Mouse (Mus musculus) heart, postnatal 25 days (tissue): Measurements from ENCODE around the gene C1ra. TPM values are rescaled to one million over a fixed set of nuclear protein-coding genes. Genes with fewer than 3 reads are reported as not detected.
"Not testable (repeated sequence)": the region's sequence is repeated elsewhere in the genome, so short reads cannot be mapped to it uniquely, and the experiment has no call there.

Experiments
- DNase-seq: peaks from one replicate; pipeline ENCODE4 v3.0.0; 2022; ENCODE audit warnings: low spot score
- intact Hi-C: fragments of 180-260 bp; cut with DNase I; formaldehyde crosslinking; loops from one replicate; pipeline ENCODE4 v1.15.1; 2025
- total RNA-seq, 2 experiments: library from RNA; stranded (reverse); gene quantifications; 2 replicates each; pipeline ENCODE4 v1.2.3; 2021

The C1ra gene
- total RNA-seq, 2 experiments from 2014 or later, result 10.7 to 11.6 TPM

DNA sequence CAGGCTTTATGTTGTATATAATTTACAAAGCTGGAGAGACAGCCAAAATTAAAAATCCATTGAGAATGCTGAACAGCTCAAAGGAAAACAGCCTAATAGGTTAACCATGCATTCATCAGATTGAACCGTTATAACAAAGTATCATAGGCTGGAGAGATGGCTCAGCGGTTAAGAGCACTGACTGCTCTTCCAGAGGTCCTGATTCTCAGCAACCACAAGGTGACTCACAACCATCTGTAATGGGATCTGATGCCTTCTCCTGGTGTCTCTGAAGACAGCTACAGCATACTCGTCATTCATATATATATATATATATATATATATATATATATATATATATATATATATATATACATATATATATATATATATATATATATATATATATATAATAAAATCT, 28.4 kb upstream of the C1ra start:
- intact Hi-C loops, result loop anchor here (5.0 kb wide), 1 partner anchor 67 kb away; the partner anchor contains the start of gene Pex5
- not testable (repeated sequence) for DNase-seq

- no peak for DNase-seq
- intact Hi-C loops, result loop anchor here (5.0 kb wide), 1 partner anchor 68 kb away; the partner anchor contains the start of gene Pex5
These were observed 27.4 kb upstream of the C1ra start for GRCm38 (mm10) chr6:124484851-124485250.

DNA sequence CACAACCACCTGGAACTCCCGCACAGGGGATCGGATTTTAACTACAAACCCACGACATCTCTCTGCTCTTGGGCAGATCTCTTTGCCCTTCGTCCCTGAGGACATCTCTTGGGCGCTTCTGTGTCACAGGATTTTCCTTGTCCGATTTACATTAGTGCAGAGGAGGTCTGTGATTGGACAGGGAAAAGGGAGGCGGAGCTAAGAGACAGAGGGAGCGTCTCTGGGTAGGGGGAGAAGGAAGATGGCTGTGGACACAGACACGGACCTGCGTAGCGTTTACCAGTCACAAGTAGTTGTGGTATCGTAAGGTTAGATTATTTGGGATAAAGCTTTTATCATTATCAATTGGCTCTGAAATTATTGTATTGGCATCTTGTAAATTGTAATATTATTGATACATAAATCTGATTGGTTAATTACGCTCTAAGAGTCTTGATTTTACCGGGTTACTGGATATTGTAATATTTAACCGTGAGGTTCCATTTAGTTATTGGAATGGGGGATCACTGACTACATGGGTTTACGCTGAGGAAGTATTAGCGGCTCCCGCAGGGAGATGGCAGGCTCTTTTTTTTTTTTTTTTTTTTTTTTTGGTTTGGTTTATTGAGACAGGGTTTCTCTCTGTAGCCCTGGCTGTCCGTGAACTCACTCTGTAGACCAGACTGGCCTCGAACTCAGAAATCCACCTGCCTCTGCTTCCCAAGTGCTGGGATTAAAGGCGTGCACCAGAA, 26.6 kb upstream of the C1ra start:
- intact Hi-C loops, result no loop called here
- DNase-seq, result no peak

- intact Hi-C loops, result no loop called here
- DNase-seq, result no peak
These were observed 24.7 kb upstream of the C1ra start for GRCm38 (mm10) chr6:124487509-124487908.

DNA sequence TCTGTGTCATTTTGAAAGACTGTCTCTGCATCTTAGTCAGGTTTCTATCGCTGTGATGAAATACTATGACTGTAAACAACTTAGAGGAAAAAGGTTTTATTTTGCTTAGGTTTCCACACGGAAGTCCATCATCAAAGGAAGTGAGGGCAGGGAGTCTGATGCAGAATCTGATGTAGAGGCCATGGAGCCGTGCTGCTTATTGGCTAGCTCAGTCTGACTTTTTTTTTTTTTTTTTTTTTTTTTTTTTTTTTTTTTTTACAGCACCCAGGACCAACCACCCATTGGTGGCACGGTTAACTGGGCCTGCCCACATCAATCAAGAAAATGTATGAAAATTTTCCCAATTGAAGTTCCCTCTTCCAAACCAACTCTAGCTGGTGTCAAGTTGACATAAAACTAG, 23.3 kb upstream of the C1ra start:
- no peak for DNase-seq
- intact Hi-C loops, result no loop called here

DNA sequence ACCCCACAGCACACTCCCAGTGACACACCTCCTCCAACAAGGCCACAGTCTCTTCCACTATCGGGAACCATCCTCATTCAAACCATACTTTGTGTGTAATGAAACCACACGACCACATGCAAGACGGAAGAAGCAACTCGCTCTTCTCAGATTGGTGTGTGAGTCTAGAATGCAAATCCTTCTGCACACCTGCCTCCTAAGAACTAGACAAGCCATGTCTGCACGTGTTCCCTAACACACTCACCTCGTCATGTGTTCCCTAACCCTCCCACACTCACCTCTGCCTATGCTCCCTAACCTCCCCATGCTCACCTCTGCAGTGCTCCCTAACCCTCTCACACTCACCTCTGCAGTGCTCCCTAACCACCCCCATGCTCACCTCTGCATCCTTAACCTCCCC, 20.8 kb upstream of the C1ra start:
- intact Hi-C loops, result loop anchor here (5.0 kb wide), 1 partner anchor 51 kb away; the partner anchor contains the start of gene C1s1
- DNase-seq, result no peak

DNA sequence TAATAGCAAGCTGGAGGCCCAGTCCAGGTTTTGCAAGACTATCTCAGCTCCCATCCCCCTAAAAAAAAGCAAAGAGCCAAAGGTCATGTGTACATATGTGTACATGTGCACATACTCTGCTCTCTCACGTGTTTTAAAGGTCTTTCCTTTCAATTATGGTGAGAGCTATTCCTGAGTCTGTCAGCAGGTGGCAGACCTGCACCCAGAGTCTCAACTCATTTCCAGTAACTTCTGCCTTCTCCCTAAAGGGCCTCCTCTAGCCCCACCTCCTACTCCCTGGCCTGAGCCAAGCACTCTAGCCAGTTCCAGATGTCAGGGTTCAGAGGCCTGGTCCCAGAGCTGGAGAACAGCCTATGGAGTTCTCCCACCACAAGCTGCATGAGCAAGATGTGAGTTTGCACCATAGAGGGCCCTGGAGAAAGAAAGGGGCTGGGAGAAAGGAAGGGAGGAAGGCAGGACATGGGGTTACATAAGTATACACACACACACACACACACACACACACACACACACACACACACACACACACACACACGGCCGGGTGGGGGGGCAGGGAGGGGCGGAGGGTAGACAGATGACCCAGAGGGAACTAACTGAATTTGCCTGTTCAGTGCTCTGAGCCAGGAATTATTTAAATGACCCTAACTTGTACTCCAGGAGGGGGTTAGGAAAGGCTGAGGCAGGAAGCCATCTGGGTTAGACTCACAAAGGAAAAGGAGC, 19.2 kb upstream of the C1ra start, which contains the start of gene C1rl:
Gene C1rl, plus strand, starts transcription at position 272 of the 720 bp plus-strand sequence.
- DNase-seq, result peak; percentile 79
- intact Hi-C loops, result loop anchor here (5.0 kb wide), 1 partner anchor 49 kb away; the partner anchor contains the start of gene C1s1

GRCm38 (mm10) chr6:124493886-124494285, 18.3 kb upstream of the C1ra start:
- no peak for DNase-seq

GRCm38 (mm10) chr6:124496054-124496453, 16.2 kb upstream of the C1ra start:
- intact Hi-C loops, result no loop called here
- DNase-seq, result no peak

More at GRCm38 (mm10) chr6:124493886-124494285, 18.3 kb upstream of the C1ra start:
- intact Hi-C loops, result loop anchor here (5.0 kb wide), 1 partner anchor 48 kb away; the partner anchor contains the start of gene C1s1

DNA sequence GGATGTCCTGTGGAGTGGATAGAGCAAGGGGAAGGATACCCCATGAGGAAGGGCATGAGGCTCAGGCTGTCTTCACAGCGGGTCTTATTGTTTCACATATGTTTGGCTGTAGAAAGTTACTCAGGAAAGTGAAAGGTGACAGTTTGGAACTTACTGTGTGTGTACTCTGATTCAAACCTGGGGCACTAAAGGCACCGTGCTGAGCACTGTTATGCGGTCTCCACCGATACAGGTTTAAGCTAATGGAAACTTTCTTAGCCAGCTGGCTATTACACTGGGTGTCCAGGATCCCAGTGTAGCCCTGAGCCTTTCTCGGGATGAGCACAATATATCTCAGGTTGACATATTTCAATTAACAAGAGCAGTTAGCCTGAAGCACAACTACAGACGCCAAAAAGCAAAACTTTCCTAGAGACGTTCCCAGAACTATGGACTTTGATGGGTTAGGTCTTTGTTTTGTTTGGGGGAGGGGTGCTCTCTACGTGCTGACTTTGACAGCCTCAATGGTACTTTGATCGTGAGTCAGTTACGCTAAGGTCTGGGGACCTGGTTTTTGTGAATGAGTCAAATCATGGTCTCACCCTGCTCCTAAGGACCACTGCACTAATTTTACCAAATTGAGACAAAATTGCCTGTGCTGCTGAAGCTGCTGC, 12.2 kb upstream of the C1ra start:
- intact Hi-C loops, result no loop called here
- no peak for DNase-seq

GRCm38 (mm10) chr6:124501473-124501872, 10.7 kb upstream of the C1ra start:
- DNase-seq, result no peak
- intact Hi-C loops, result no loop called here

DNA sequence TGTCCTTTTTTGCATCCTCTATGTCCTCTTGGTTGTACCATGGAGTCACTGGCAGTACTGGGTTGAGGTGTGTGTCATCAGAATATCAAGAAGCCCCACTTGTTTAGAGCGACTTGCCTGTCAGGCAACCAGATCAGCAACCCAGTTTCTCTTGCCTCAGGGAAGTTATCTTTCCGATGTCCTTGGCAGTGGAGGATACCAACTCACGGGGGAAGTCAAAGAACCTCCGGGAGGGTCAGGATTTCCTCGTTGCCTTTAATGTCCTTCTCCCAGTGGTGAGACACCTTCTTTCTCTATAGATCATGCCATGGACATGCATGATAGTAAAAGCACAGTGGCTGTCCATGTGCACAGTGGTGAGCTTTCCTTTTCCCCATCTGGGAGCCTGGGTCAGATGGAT, 10.2 kb upstream of the C1ra start:
- intact Hi-C loops, result no loop called here

GRCm38 (mm10) chr6:124505028-124505427, 7.2 kb upstream of the C1ra start:
- intact Hi-C loops, result no loop called here
- DNase-seq, result peak; percentile 10

More for the DNA sequence above, 10.2 kb upstream of the C1ra start:
- DNase-seq, result no peak

DNA sequence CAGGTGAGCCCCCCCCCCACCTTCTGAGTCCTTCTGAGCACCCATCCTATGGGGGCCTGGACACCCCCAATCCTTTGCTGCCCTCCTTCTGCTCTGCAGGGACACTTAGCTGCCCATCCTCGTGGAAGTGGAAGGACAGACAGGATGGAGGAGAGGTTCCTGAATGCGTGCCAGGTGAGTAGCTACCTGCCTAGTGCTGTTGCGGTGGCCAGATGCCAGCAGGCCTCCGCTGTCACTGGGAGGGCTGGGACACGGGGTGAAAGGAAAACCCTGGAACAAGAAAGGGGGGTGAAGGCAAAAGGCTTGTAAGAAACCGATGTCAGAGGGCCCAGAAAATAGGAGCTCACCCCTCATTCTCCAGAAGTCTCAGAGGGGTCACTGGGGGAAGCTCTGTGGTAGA, 5.2 kb upstream of the C1ra start:
- intact Hi-C loops, result no loop called here
- DNase-seq, result no peak

GRCm38 (mm10) chr6:124508292-124508691, 3.9 kb upstream of the C1ra start:
- DNase-seq, result no peak
- intact Hi-C loops, result no loop called here

DNA sequence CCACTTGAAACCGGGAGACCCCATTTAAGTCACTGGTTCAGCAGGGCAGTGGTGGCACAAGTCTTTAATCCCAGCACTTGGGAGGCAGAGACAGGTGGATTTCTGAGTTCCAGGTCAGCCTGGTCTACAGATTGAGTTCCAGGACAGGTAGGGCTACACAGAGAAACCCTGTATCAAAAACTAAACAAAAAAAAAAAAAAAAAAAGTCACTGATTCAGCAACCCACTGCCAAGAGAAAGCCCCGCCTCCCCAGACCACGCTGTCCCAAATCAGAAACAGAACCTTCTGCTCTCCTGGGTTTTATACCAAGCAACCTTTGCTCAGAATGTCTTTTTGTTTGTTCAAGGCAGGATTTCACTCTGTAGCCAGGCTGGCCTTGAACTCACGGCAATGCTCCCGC, 3.0 kb upstream of the C1ra start:
- intact Hi-C loops, DNase-seq: not testable (repeated sequence)

DNA sequence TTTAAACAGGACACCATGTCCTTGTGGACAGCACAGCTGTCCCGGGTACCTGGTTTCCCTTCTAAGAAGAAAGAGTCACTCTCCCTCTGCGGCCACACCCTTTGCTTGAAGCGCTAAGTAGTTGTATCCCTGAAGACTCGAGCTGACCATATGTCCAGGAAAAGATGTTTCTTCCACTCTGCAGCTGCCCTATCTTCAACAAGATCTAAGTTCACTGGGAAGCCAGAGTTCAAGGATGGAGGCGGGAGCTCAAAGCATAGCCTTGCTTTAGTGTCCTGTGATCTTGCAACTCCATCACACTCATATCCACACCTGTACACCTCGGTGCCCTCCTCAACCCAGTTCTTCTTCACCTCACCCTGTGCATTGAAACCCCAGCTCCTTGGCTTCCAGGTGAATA, 269 bp upstream of the C1ra start:
- DNase-seq, result no peak
- intact Hi-C loops, result loop anchor here (2.0 kb wide), 1 partner anchor 247 kb away; no protein-coding TSS in a partner anchor

- DNase-seq, intact Hi-C loops: not testable (repeated sequence)
These were observed 5.5 kb downstream of the C1ra start for GRCm38 (mm10) chr6:124517733-124518132.

GRCm38 (mm10) chr6:124522082-124522481, 9.9 kb downstream of the C1ra start:
- DNase-seq, intact Hi-C loops: not testable (repeated sequence)

GRCm38 (mm10) chr6:124527881-124528280, 15.7 kb downstream of the C1ra start:
- no peak for DNase-seq
- intact Hi-C loops, result no loop called here
